Mouse (Mus musculus): ENCODE measurements around the gene Pygb. TPM values are rescaled to one million over a fixed set of nuclear protein-coding genes. Genes with fewer than 3 reads are reported as not detected.

Gene Pygb
- polyA plus RNA-seq, 1 experiment: 45.4 TPM

- H3K4me1 ChIP-seq (ENCODE audit: control insufficient read depth, insufficient read depth, low read length): no peaks in the 10 kb centered on the region
- H3K27ac ChIP-seq (ENCODE audit: insufficient read depth, low read length): no peak overlapping the region
- H3K9ac ChIP-seq (ENCODE audit: low read depth, poor library complexity, severe bottlenecking): no peak overlapping the region
- H3K9me3 ChIP-seq (replicated peaks; ENCODE audit: control insufficient read depth, insufficient read depth, low read length, poor library complexity, severe bottlenecking): peaks cover 4% of the 10 kb centered on the region; the same call in 1 of the 2 replicates
- H3K4me3 ChIP-seq (ENCODE audit: low read depth, low read length): no peak overlapping the region
- no peak for TF ChIP-seq EP300 (IDR thresholded peaks at IDR 0.05; ENCODE audit: insufficient read depth, low read depth, low read length)
- no peaks in the 10 kb centered on the region for H3K27me3 ChIP-seq (ENCODE audit: control insufficient read depth, insufficient read depth, low read length, poor library complexity, severe bottlenecking)
- no peaks in the 10 kb centered on the region for H3K36me3 ChIP-seq (ENCODE audit: control insufficient read depth, insufficient read depth, low read length, poor library complexity, severe bottlenecking)
Observed at GRCm38 (mm10) chr2:150782801-150783200, 3.7 kb upstream of the Pygb start.

GRCm38 (mm10) chr2:150787234-150787771 lies 768 bp downstream of the Pygb start:
- Histone ChIP-seq H3K9ac (ENCODE audit: low read depth, poor library complexity, severe bottlenecking) (peak overlapping the region; percentile 20), H3K36me3 (ENCODE audit: control insufficient read depth, insufficient read depth, low read length, poor library complexity, severe bottlenecking) (no peaks in the 10 kb centered on the region), H3K4me3 (ENCODE audit: low read depth, low read length) (peak overlapping the region; percentile 93), H3K27me3 (ENCODE audit: control insufficient read depth, insufficient read depth, low read length, poor library complexity, severe bottlenecking) (no peaks in the 10 kb centered on the region), H3K4me1 (ENCODE audit: control insufficient read depth, insufficient read depth, low read length) (no peaks in the 10 kb centered on the region), H3K9me3 (replicated peaks; ENCODE audit: control insufficient read depth, insufficient read depth, low read length, poor library complexity, severe bottlenecking) (no peaks in the 10 kb centered on the region), H3K27ac (ENCODE audit: insufficient read depth, low read length) (no peak overlapping the region)
- no peak for TF ChIP-seq EP300 (IDR thresholded peaks at IDR 0.05; ENCODE audit: insufficient read depth, low read depth, low read length)
- no peak for TF ChIP-seq CTCF (IDR thresholded peaks at IDR 0.05; ENCODE audit: low read depth, low read length)

- no peaks in the 10 kb centered on the region for H3K4me1 ChIP-seq (ENCODE audit: control insufficient read depth, insufficient read depth, low read length)
Observed at GRCm38 (mm10) chr2:150788768-150789550, 2.4 kb downstream of the Pygb start.

GRCm38 (mm10) chr2:150793320-150793719 lies 6.8 kb downstream of the Pygb start:
- Histone ChIP-seq H3K36me3 (ENCODE audit: control insufficient read depth, insufficient read depth, low read length, poor library complexity, severe bottlenecking) (0 out of 2 replicates have a peak, but pooled peaks cover 2% of the 10 kb centered on the region), H3K27me3 (ENCODE audit: control insufficient read depth, insufficient read depth, low read length, poor library complexity, severe bottlenecking) (no peaks in the 10 kb centered on the region)
- TF ChIP-seq POLR2A (IDR thresholded peaks at IDR 0.05; ENCODE audit: insufficient read depth, low read length): no peak
- no peak for TF ChIP-seq EP300 (IDR thresholded peaks at IDR 0.05; ENCODE audit: insufficient read depth, low read depth, low read length)
- TF ChIP-seq CTCF (IDR thresholded peaks at IDR 0.05; ENCODE audit: low read depth, low read length): no peak

More at GRCm38 (mm10) chr2:150788768-150789550, 2.4 kb downstream of the Pygb start:
- H3K9me3 ChIP-seq (replicated peaks; ENCODE audit: control insufficient read depth, insufficient read depth, low read length, poor library complexity, severe bottlenecking): no peaks in the 10 kb centered on the region
- H3K27ac ChIP-seq (ENCODE audit: insufficient read depth, low read length): no peak overlapping the region
- no peak for TF ChIP-seq CTCF (IDR thresholded peaks at IDR 0.05; ENCODE audit: low read depth, low read length)
- TF ChIP-seq POLR2A (IDR thresholded peaks at IDR 0.05; ENCODE audit: insufficient read depth, low read length): no peak
- no peak for TF ChIP-seq EP300 (IDR thresholded peaks at IDR 0.05; ENCODE audit: insufficient read depth, low read depth, low read length)
- H3K9ac ChIP-seq (ENCODE audit: low read depth, poor library complexity, severe bottlenecking): no peak overlapping the region
- H3K4me3 ChIP-seq (ENCODE audit: low read depth, low read length): no peak overlapping the region
- H3K27me3 ChIP-seq (ENCODE audit: control insufficient read depth, insufficient read depth, low read length, poor library complexity, severe bottlenecking): no peaks in the 10 kb centered on the region
- H3K36me3 ChIP-seq (ENCODE audit: control insufficient read depth, insufficient read depth, low read length, poor library complexity, severe bottlenecking): no peaks in the 10 kb centered on the region

GRCm38 (mm10) chr2:150798084-150798483 lies 11.5 kb downstream of the Pygb start:
- Histone ChIP-seq H3K27me3 (ENCODE audit: control insufficient read depth, insufficient read depth, low read length, poor library complexity, severe bottlenecking) (no peaks in the 10 kb centered on the region), H3K27ac (ENCODE audit: insufficient read depth, low read length) (no peak overlapping the region), H3K9ac (ENCODE audit: low read depth, poor library complexity, severe bottlenecking) (no peak overlapping the region), H3K4me3 (ENCODE audit: low read depth, low read length) (no peak overlapping the region), H3K36me3 (ENCODE audit: control insufficient read depth, insufficient read depth, low read length, poor library complexity, severe bottlenecking) (peaks cover 2% of the 10 kb centered on the region; the same call in 1 of the 2 replicates), H3K4me1 (ENCODE audit: control insufficient read depth, insufficient read depth, low read length) (no peaks in the 10 kb centered on the region), H3K9me3 (replicated peaks; ENCODE audit: control insufficient read depth, insufficient read depth, low read length, poor library complexity, severe bottlenecking) (no peaks in the 10 kb centered on the region)
- TF ChIP-seq EP300 (IDR thresholded peaks at IDR 0.05; ENCODE audit: insufficient read depth, low read depth, low read length) (no peak), CTCF (IDR thresholded peaks at IDR 0.05; ENCODE audit: low read depth, low read length) (no peak), POLR2A (IDR thresholded peaks at IDR 0.05; ENCODE audit: insufficient read depth, low read length) (no peak)

More at GRCm38 (mm10) chr2:150793320-150793719, 6.8 kb downstream of the Pygb start:
- Histone ChIP-seq H3K9me3 (replicated peaks; ENCODE audit: control insufficient read depth, insufficient read depth, low read length, poor library complexity, severe bottlenecking) (no peaks in the 10 kb centered on the region), H3K9ac (ENCODE audit: low read depth, poor library complexity, severe bottlenecking) (no peak overlapping the region), H3K27ac (ENCODE audit: insufficient read depth, low read length) (no peak overlapping the region), H3K4me1 (ENCODE audit: control insufficient read depth, insufficient read depth, low read length) (no peaks in the 10 kb centered on the region), H3K4me3 (ENCODE audit: low read depth, low read length) (no peak overlapping the region)

GRCm38 (mm10) chr2:150800616-150801015 lies 14.1 kb downstream of the Pygb start:
- no peaks in the 10 kb centered on the region for H3K9me3 ChIP-seq (replicated peaks; ENCODE audit: control insufficient read depth, insufficient read depth, low read length, poor library complexity, severe bottlenecking)
- TF ChIP-seq CTCF (IDR thresholded peaks at IDR 0.05; ENCODE audit: low read depth, low read length) (no peak), EP300 (IDR thresholded peaks at IDR 0.05; ENCODE audit: insufficient read depth, low read depth, low read length) (no peak), POLR2A (IDR thresholded peaks at IDR 0.05; ENCODE audit: insufficient read depth, low read length) (no peak)
- H3K36me3 ChIP-seq (ENCODE audit: control insufficient read depth, insufficient read depth, low read length, poor library complexity, severe bottlenecking): peaks cover 2% of the 10 kb centered on the region; the same call in 1 of the 2 replicates
- H3K9ac ChIP-seq (ENCODE audit: low read depth, poor library complexity, severe bottlenecking): no peak overlapping the region
- no peak overlapping the region for H3K4me3 ChIP-seq (ENCODE audit: low read depth, low read length)
- H3K27ac ChIP-seq (ENCODE audit: insufficient read depth, low read length): no peak overlapping the region
- no peaks in the 10 kb centered on the region for H3K27me3 ChIP-seq (ENCODE audit: control insufficient read depth, insufficient read depth, low read length, poor library complexity, severe bottlenecking)
- H3K4me1 ChIP-seq (ENCODE audit: control insufficient read depth, insufficient read depth, low read length): no peaks in the 10 kb centered on the region

Measured in ES-Bruce4 (cell line).